Mouse (Mus musculus): ENCODE results near the gene Fstl1.

DNA sequence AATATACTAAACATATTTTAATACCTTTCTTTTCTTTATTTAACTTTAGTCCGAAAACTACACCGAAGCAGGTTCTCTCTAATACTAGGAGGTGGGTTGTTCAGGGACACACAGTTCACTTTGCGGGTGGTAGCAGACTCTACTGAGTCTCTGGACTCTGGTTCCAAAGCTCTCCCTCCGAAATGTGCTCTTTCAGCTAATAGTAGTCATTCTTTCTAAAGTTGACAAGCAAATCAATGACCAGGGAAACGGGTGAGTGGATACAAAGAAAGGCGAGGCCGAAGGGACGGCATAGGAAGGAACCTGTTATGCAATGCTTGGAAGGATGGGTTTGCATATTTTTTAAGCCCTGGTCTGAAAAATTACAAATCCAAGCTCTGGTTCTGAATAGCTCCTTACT, 80.8 kb downstream of the Fstl1 start:
- no peak for TF ChIP-seq CTCF (IDR thresholded peaks at IDR 0.05 in 2 of 3, conservative IDR thresholded peaks at IDR 0.05 in 1 of 3; ENCODE audit: control insufficient read depth in 1 of 3, insufficient read depth in 1 of 3, low read depth in 2 of 3, low read length in 3 of 3, poor library complexity in 1 of 3, severe bottlenecking in 1 of 3)
- no peak for TF ChIP-seq CHD1 (IDR thresholded peaks at IDR 0.05; ENCODE audit: low read depth, low read length)

Measured in MEL (cell line).